Mouse (Mus musculus) mouse trophoblast stem cell (cell line): ENCODE results near the gene A930018P22Rik.

Experiments
- in situ Hi-C, 2 experiments: fragments of 300-500 bp; cut with MseI, MboI; formaldehyde crosslinking; loops; 2 replicates in 1 of 2; 3 replicates in 1 of 2; pipeline ENCODE4 v1.15.1; 2025

A930018P22Rik gene

GRCm38 (mm10) chr2:104153876-104154275 is 31.3 kb downstream of the A930018P22Rik start:
- in situ Hi-C loops: no loop called here

- in situ Hi-C loops: no loop called here
Observed at GRCm38 (mm10) chr2:104157831-104158230, 35.3 kb downstream of the A930018P22Rik start.

GRCm38 (mm10) chr2:104163418-104163817 is 40.8 kb downstream of the A930018P22Rik start:
- in situ Hi-C loops: no loop called here

- in situ Hi-C loops: no loop called here
Observed at GRCm38 (mm10) chr2:104163978-104164487, 41.5 kb downstream of the A930018P22Rik start.

GRCm38 (mm10) chr2:104165631-104166030 is 43.1 kb downstream of the A930018P22Rik start:
- in situ Hi-C loops: no loop called here

- in situ Hi-C loops: no loop called here
Observed at GRCm38 (mm10) chr2:104167765-104168164, 45.2 kb downstream of the A930018P22Rik start.

- in situ Hi-C loops: no loop called here
Observed at GRCm38 (mm10) chr2:104168186-104168896, 45.8 kb downstream of the A930018P22Rik start.

- in situ Hi-C loops: no loop called here
Observed at GRCm38 (mm10) chr2:104172695-104173348, 50.3 kb downstream of the A930018P22Rik start.

GRCm38 (mm10) chr2:104173431-104173830 is 50.9 kb downstream of the A930018P22Rik start:
- in situ Hi-C loops: no loop called here
